Mouse (Mus musculus) thymus, postnatal 4 days (tissue): ENCODE results near the gene Serpina1d.
"Not testable (repeated sequence)": the region's sequence is repeated elsewhere in the genome, so short reads cannot be mapped to it uniquely, and the experiment has no call there.

ENCODE experiments used
- DNase-seq: peaks from one replicate; pipeline ENCODE4 v3.0.0; 2021

The Serpina1d gene

DNA sequence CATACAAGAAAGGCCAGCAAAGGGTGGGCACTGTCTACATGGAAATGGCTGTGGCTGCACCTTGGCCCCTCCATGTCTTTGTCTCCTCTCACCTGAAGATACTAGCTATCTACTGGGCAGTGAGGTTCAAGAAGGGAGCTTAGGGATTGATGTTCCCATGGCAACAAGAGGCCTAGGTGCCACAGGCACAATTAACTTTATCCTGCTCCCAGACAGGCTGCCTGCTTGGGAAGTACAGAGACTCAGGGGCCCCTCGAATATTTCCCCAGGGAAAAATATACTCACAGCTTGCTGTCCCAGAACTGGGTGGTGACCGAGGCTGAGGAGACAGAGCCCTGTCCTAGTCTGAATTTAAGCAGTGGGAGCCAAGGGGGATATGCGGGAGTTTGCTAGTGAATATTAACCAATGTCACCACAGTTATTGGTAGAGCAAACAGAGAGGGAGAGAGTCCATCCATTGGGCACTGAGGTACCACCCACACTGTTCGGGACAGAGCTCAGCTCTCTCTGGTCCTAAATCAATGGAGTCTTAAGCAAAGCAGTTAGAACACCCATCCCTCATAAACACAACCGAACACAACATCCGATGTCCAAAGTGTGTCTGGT, at the start of gene Serpina1d:
Serpina1d (minus strand) TSS at position 347 of the 606 bp plus-strand sequence.
- not testable (repeated sequence) for DNase-seq

- DNase-seq = not testable (repeated sequence)
Observed at GRCm38 (mm10) chr12:103770597-103770996, 2.8 kb downstream of the Serpina1d start.

GRCm38 (mm10) chr12:103763083-103763482, 10.3 kb downstream of the Serpina1d start:
- DNase-seq = not testable (repeated sequence)

DNA sequence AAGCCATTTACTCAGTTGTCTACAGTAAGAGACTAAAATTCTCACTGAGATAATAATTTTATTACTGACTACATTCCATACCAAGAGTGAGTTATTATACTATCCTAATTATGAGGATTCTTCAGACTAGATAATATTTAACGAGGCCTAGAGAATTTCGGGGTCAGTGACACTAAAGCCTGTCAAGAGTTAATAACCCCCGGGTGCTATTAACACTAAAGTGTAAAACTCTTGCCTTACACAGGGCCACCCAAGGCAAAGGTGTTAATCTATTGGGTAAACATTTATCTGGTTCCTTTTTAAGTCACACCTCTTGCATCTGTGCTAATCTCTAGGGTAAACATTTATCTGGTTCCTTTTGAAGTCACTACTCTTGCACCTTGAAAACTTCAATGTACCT, 13.1 kb downstream of the Serpina1d start:
- not testable (repeated sequence) for DNase-seq

GRCm38 (mm10) chr12:103745957-103746356, 27.4 kb downstream of the Serpina1d start:
- DNase-seq = not testable (repeated sequence)

GRCm38 (mm10) chr12:103737791-103738580, 35.4 kb downstream of the Serpina1d start:
- not testable (repeated sequence) for DNase-seq

DNA sequence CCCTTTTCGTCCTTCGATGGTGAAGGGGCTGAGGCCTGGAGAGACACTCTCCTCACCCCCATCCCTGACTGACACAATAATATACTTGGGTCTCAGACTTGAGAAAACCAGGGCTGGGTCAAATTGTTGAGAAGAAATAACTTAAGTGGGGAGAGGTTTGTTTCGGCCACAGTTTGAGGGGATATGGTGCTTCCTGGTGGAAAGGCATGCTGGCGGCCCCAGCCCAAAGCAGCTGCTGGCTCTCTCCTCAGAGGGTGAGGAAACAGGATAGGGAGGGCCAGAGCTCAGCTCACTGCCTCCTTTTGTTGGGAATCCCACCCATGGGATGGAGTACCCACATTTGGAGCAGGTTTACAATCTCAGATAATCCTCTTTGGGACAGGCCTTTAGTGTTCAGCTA, 37.8 kb downstream of the Serpina1d start:
- not testable (repeated sequence) for DNase-seq

DNA sequence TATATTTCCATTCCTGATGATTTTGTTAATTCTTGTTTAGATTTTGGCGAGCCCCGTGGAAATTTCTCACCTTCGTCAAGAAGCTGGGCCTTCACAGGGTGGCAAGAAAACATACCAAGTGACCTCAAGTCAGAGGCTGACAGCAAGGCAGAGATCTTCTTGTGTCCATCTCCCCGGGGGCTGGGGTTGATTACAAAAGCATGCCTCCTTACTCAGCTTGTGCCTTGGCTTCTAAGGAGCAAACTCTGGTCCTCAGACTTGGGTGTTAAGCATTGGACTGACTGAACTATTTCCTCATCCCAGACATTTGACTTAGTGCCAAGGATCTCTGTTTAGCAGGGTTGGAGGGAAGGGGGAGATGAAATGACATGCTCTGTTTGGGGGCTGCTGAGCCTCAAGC, 38.3 kb downstream of the Serpina1d start:
- not testable (repeated sequence) for DNase-seq
